Mouse (Mus musculus) spleen, adult 2 months (tissue): ENCODE results near the gene Atf7ip.

Experiments used
- CTCF ChIP-seq: fragments of 200-500 bp; IDR thresholded peaks from 2 replicates; pipeline ENCODE4 v1.5.1; 2011; ENCODE audit warnings: mild to moderate bottlenecking, inconsistent platforms; ENCODE audit not compliant: insufficient read depth, insufficient read length, insufficient replicate concordance; ENCODE audit errors: extremely low read depth
- POLR2A ChIP-seq: fragments of 200-500 bp; IDR thresholded peaks from 2 replicates; pipeline ENCODE4 v1.6.1; 2011; ENCODE audit warnings: low read depth, low read length, inconsistent platforms

- TF ChIP-seq CTCF = no peak
- TF ChIP-seq POLR2A = no peak
Measured at GRCm38 (mm10) chr6:136467837-136468236, 38.1 kb upstream of the Atf7ip start.
